Mouse (Mus musculus) liver, embryonic 14.5 days (tissue): Measurements from ENCODE around the gene Il1r1.

ENCODE experiments used
- CTCF ChIP-seq: IDR thresholded peaks from 2 replicates; pipeline ENCODE4 v1.5.1; 2016; ENCODE audit warnings: antibody characterized with exemption, low read depth, control low read depth
- EP300 ChIP-seq: IDR thresholded peaks from 2 replicates; pipeline ENCODE4 v1.6.1; 2016; ENCODE audit warnings: antibody characterized with exemption, low read depth

DNA sequence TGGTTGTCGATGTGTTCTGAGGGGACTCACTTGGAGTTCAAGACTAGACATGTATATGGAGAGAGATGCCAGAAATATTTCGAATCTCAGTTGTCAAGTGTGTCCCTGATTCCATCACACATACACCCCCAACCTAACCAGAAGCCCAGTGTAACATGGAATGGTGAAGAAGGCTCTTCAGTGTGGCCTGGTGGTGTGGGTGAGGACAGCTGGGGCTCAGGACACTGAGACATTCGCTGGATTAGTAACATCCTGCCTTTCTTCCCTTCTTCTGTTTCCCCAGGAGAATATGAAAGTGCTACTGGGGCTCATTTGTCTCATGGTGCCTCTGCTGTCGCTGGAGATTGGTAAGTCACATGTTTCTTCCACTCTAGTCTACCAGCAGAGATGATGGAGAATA is 57.1 kb downstream of the Il1r1 start:
- TF ChIP-seq CTCF (no peak), EP300 (no peak)
